In genomic region chr17:21752791-21753190, GRCm38 (mm10) we compare ENCODE assay signal across 23 mouse cellular contexts. TPM values are rescaled to one million over a fixed set of nuclear protein-coding genes. Genes with fewer than 3 reads are reported as not detected.
DNase-seq lines count a peak whose midpoint lies in the region; ATAC-seq and TF ChIP-seq lines count a peak whose summit lies in the region.
"Had no signal": no experiment of that assay in that cellular context is flagged by ENCODE, and none has a peak within 500 bp of the region (broad histone marks: within the 10 kb centered on the region; RNA-seq: fewer than 3 reads in every experiment).

No protein-coding gene starts in this region.

- H3K27ac ChIP-seq in lung, postnatal 0 days (ENCODE audit: low read length): no peak overlapping the region
- no peak overlapping the region for H3K27ac ChIP-seq in lung, embryonic 16.5 days (ENCODE audit: low read length)
- H3K27ac ChIP-seq in kidney, embryonic 15.5 days: no peak overlapping the region
- H3K27ac ChIP-seq: embryonic facial prominence, embryonic 12.5 days; embryonic facial prominence, embryonic 15.5 days; forebrain, embryonic 15.5 days; hindbrain, embryonic 12.5 days; hindbrain, embryonic 15.5 days had no signal

- no peaks in the 10 kb centered on the region for H3K9me3 ChIP-seq in lung, postnatal 0 days (ENCODE audit: low read length)
- no peaks in the 10 kb centered on the region for H3K9me3 ChIP-seq in lung, embryonic 16.5 days (ENCODE audit: control insufficient read depth, low read length)
- H3K9me3 ChIP-seq in kidney, embryonic 15.5 days (replicated peaks): no peaks in the 10 kb centered on the region
- H3K9me3 ChIP-seq: embryonic facial prominence, embryonic 12.5 days; embryonic facial prominence, embryonic 15.5 days; forebrain, embryonic 15.5 days; G1E; hindbrain, embryonic 12.5 days; hindbrain, embryonic 15.5 days had no signal

- peak; percentile 66 to 70 for DNase-seq in lung, adult 18-20 months
- no peak for DNase-seq in lung, postnatal 0 days (ENCODE audit: low spot score)
- DNase-seq in lung, postnatal 25 days (ENCODE audit: low spot score): peak; percentile 41
- no peak for DNase-seq in thymus, postnatal 0 days (ENCODE audit: low spot score)
- no peak for DNase-seq in left cerebral cortex, postnatal 4 days
- DNase-seq: adrenal gland, postnatal 10 days; adrenal gland, postnatal 36 days; B cell, adult 2 months; cerebellum, adult 11 months; cerebellum, adult 2 months; cerebellum, adult 9-11 months; cerebellum, postnatal 25 days; gastrocnemius, postnatal 10 days had no signal

- H3K4me3 ChIP-seq in lung, postnatal 0 days (ENCODE audit: low read depth, low read length): no peak overlapping the region
- no peak overlapping the region for H3K4me3 ChIP-seq in lung, embryonic 16.5 days (ENCODE audit: low read length)
- H3K4me3 ChIP-seq in kidney, embryonic 15.5 days (replicated peaks): no peak overlapping the region
- H3K4me3 ChIP-seq: hindbrain, embryonic 12.5 days had no signal

- no peak for TF ChIP-seq CTCF in lung, postnatal 0 days (IDR thresholded peaks at IDR 0.05)

- no peaks in the 10 kb centered on the region for H3K4me1 ChIP-seq in lung, postnatal 0 days (ENCODE audit: insufficient read depth, low read depth, low read length)
- H3K4me1 ChIP-seq in lung, embryonic 16.5 days (replicated peaks; ENCODE audit: control insufficient read depth, insufficient read depth, low read length): peaks cover 6% of the 10 kb centered on the region; the same call in 1 of the 2 replicates
- 0 out of 2 replicates have a peak, but pooled peaks cover 6% of the 10 kb centered on the region for H3K4me1 ChIP-seq in kidney, embryonic 15.5 days
- H3K4me1 ChIP-seq: embryonic facial prominence, embryonic 12.5 days had no signal

- intact Hi-C loops in left cerebral cortex, postnatal 4 days (cut with DNase I): no loop called here

- H3K4me2 ChIP-seq in lung, postnatal 0 days (replicated peaks; ENCODE audit: low read depth, low read length): no peak overlapping the region
- H3K4me2 ChIP-seq in lung, embryonic 16.5 days (ENCODE audit: low read depth, low read length): no peak overlapping the region
- H3K4me2 ChIP-seq in kidney, embryonic 15.5 days: no peak overlapping the region

- no peaks in the 10 kb centered on the region for H3K27me3 ChIP-seq in lung, postnatal 0 days (replicated peaks; ENCODE audit: insufficient read depth, low read length)
- no peaks in the 10 kb centered on the region for H3K27me3 ChIP-seq in lung, embryonic 16.5 days (ENCODE audit: control insufficient read depth, insufficient read depth, low read depth, low read length)
- no peaks in the 10 kb centered on the region; the same call in 1 of the 2 replicates for H3K27me3 ChIP-seq in kidney, embryonic 15.5 days
- H3K27me3 ChIP-seq: CH12.LX; embryonic facial prominence, embryonic 12.5 days; forebrain, embryonic 15.5 days; hindbrain, embryonic 12.5 days; hindbrain, embryonic 15.5 days; Patski had no signal

- 17% methylated on average over 2 of the region's 2 CpGs for WGBS in lung, postnatal 0 days
- 38% methylated on average over 2 of the region's 2 CpGs for WGBS in lung, embryonic 16.5 days
- WGBS in kidney, embryonic 15.5 days: 95% methylated on average over 2 of the region's 2 CpGs

- H3K9ac ChIP-seq in lung, postnatal 0 days (replicated peaks; ENCODE audit: low read depth): no peak overlapping the region
- H3K9ac ChIP-seq in lung, embryonic 16.5 days (ENCODE audit: low read length): no peak overlapping the region
- no peak overlapping the region for H3K9ac ChIP-seq in kidney, embryonic 15.5 days
- H3K9ac ChIP-seq: embryonic facial prominence, embryonic 12.5 days; embryonic facial prominence, embryonic 15.5 days; forebrain, embryonic 15.5 days; hindbrain, embryonic 12.5 days; hindbrain, embryonic 15.5 days had no signal

- no peaks in the 10 kb centered on the region for H3K36me3 ChIP-seq in lung, postnatal 0 days (ENCODE audit: insufficient read depth, low read length)
- H3K36me3 ChIP-seq in lung, embryonic 16.5 days (ENCODE audit: control insufficient read depth, insufficient read depth, low read length): no peaks in the 10 kb centered on the region
- peaks cover 4% of the 10 kb centered on the region; the same call in 1 of the 2 replicates for H3K36me3 ChIP-seq in kidney, embryonic 15.5 days
- H3K36me3 ChIP-seq: G1E; hindbrain, embryonic 12.5 days had no signal

- ATAC-seq in lung, postnatal 0 days: no peak
- 0 out of 2 replicates have a peak, but pooled peaks have one; percentile 26 for ATAC-seq in lung, embryonic 16.5 days (ENCODE audit: low read depth)
- ATAC-seq in kidney, embryonic 15.5 days (replicated peaks; ENCODE audit: low FRiP score): no peak
- ATAC-seq: Patski had no signal

- no peak for TF ChIP-seq EP300 in lung, postnatal 0 days (IDR thresholded peaks at IDR 0.05)

RNA-seq across cellular contexts. Expression of gene Zfp229, which starts 22.2 kb away (rescaled TPM):
- polyA plus RNA-seq in lung, postnatal 0 days (2015; fragmentation: Nextera tagmentation; extraction: Ambion mirVana): 3.5 and 4.6 TPM in 2 replicates
- polyA plus RNA-seq in lung, embryonic 16.5 days (2015; fragmentation: Nextera tagmentation; extraction: Ambion mirVana): 5.3 and 6.6 TPM in 2 replicates
- polyA plus RNA-seq in thymus, postnatal 0 days (2015; fragmentation: Nextera tagmentation; extraction: Ambion mirVana): 3.2 and 3.8 TPM in 2 replicates
- total RNA-seq in left cerebral cortex, postnatal 4 days (2021): 10 to 100 TPM; 10.1 to 14.6 TPM
- 7.4 and 8.6 TPM in 2 replicates for polyA plus RNA-seq in kidney, embryonic 15.5 days (2015; fragmentation: Nextera tagmentation; extraction: Ambion mirVana)

RNA-seq across cellular contexts. Expression of gene Zfp760, which starts 45.2 kb away (rescaled TPM):
- 6.6 and 6.7 TPM in 2 replicates for polyA plus RNA-seq in lung, postnatal 0 days (2015; fragmentation: Nextera tagmentation; extraction: Ambion mirVana)
- 12.3 and 12.8 TPM in 2 replicates for polyA plus RNA-seq in lung, embryonic 16.5 days (2015; fragmentation: Nextera tagmentation; extraction: Ambion mirVana)
- polyA plus RNA-seq in thymus, postnatal 0 days (2015; fragmentation: Nextera tagmentation; extraction: Ambion mirVana): 3.0 and 3.5 TPM in 2 replicates
- 10 to 100 TPM; 13.6 to 15.9 TPM for total RNA-seq in left cerebral cortex, postnatal 4 days (2021)
- polyA plus RNA-seq in kidney, embryonic 15.5 days (2015; fragmentation: Nextera tagmentation; extraction: Ambion mirVana): 12.8 and 14.8 TPM in 2 replicates

Comparison
In these comparisons a context has a peak if more than half of its experiments do, and no peak if none do; other contexts are left out.
1. DNase-seq: peak in lung, adult 18-20 months (2 of 2) and lung, postnatal 25 days (single experiment); none in lung, postnatal 0 days (single experiment), thymus, postnatal 0 days (single experiment) and left cerebral cortex, postnatal 4 days (single experiment).